Mouse (Mus musculus) left cerebral cortex, adult 11 months (tissue): Measurements from ENCODE around the gene Tspan15.

Experiments
- DNase-seq: peaks from one replicate; pipeline ENCODE4 v3.0.0; 2022; ENCODE audit warnings: low spot score

Tspan15 gene

DNA sequence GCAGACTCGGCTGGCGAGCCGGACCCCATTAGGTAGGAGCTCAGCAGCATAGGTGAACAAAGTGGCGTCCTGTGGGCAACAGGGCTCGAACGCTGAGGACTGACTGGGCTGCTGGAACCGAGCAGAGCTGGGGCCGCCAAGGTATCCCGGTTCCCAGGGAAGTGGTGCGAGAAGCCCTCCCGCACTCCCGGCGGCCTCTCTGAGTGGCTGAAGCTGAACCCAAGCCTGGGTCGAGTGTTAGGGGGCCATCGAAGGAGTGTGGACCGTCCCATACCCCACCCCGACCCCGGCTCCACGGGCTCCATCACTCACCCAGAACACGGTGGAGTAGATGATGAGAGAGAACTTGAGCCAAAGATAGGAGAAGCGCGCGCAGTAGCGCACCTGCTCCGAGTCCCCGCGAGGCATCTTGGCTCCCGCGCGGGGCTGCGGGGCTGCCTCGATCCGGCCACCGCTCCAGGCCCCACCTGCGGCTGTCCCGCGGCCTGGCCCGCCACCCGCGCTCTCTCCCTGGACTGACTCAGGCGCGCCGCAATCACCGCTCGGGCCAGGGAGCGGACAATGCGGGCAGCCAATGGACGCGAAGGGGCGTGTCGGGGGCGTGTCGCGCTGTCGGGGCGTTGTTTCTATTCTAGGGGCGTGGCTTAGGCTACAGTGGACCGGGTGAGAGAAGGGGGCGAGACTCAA is at the start of gene Tspan15:
Gene Tspan15 (minus strand): TSS at position 544 of the 687 bp plus-strand sequence.
- DNase-seq, result peak; percentile 64

DNA sequence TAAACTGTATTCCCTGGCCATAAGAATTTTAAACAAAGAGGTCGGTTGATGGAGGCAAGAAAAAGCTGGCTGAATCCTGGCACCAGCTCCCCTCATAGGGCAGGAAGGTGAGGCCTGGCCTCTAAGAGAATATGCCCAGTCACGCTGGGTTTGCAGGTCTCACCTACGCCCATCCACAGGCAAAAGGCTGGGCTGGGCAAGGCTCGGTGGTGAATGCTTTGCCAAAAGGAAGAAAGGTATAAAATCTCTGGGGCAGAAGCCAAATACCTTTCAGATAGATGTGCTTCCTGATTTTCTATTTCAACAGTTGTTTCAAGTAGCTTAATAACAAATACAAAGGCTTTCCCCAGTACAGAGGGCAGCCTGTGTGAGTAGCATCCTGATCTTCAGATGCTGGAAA is 48.6 kb upstream of the Tspan15 start:
- no peak for DNase-seq

DNA sequence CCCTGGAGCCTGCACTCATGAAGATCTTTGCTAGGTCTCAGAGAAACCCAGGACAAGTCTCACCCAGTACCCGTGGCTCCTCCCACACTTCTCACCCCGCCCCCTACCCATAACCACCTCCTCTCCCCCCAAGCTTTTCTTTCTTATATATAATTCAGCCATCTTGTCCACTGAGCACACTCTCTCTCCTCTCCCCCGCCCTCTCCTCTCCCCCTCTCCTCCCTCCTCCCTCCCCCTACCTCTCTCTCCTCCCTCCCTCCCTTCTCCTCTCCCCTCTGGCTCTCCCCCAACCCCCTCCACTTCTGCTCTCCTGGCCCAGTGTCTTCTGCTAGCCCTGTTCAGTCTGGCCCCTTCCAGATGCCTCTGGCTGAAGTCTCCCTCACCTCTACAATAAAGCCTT is 48.0 kb upstream of the Tspan15 start:
- no peak for DNase-seq

- DNase-seq, result no peak
Measured at GRCm38 (mm10) chr10:62277499-62278293, 46.6 kb upstream of the Tspan15 start.

DNA sequence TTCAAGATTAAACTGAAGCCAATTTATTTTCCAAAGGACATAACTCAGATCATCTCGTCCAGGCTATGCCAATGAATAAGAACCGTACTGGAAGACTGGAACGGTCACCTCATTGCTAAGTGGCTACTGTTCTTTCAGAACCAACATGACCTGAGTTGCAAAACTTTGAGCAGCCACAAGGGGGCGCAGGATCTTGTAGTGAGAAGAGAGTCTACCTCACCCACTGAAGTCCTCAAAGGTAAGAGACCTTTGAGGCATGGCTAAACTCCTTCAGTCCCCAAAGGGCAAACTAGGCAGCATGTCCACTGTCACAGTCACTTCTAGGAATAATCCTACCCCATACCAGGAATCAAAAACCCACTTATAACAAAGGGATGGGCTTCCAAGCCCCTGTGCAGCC is 44.2 kb upstream of the Tspan15 start:
- DNase-seq, result peak; percentile 69

DNA sequence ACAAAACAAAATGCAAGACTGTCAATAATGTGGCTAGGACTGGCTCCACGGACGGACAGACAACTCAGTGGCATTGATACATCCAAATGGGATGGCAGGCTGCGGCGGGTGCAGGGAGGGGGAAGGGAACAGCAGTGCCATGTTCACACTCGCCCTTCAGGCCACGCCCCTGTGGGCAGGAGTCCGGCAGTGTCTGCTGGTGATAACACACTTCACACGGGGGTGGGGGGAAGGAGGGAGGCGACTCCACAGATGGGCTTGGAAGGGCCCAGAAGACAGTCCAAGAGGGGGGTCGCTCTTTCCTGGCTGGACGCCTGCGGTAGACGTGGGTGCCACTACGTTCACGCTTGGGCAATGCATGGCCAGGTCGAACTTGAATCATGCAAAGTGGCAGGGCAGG is 38.2 kb upstream of the Tspan15 start:
- DNase-seq, result no peak

DNA sequence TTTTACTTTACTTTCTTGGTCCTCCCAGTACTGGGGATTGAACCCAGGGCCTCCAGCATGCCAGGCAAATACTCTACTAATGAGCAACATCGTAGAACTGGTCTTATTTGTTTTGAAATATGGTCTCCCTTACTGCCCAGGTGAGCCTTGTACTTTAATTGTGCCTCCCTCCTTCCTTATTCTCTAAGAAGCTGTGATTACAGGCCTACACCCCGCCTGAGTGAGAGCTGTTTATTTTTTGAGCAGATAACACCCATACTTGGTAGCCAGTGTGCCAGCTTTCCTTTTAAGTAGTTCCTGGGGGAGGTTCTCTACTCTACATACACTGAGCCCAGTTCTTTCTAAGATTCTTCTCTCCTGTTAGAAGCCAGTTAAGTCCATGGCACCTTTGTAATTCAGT is 33.2 kb upstream of the Tspan15 start:
- DNase-seq, result no peak

DNA sequence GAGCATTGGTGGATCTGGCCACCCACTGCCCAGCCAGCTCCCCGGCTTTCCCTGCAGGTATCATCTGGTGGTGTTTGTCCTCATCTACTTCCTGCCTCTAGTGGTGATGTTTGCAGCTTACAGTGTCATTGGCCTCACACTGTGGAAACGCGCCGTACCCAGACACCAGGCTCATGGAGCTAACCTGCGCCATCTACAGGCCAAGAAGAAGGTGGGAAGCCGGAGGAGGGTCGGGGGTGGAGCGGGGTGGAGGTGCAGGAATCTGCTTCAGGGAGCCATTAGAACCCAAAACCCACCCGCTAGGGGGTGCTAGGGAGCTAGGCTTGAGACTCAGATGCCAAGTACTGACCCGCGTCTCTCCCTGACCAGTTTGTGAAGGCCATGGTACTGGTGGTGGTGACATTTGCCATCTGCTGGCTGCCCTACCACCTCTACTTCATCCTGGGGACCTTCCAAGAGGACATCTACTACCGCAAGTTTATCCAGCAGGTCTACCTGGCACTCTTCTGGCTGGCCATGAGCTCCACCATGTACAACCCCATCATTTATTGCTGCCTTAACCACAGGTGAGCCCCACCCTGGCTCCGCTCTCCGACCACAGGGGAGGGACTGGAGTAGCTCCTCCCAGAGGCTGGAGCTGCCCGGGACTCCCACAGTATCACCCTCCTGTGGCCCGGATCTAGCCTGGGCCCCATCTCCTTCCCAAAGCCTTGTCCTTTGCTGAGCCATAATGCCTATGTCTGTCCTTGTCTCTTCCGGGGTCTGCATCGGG is 30.2 kb upstream of the Tspan15 start:
- peak; percentile 32 for DNase-seq

DNA sequence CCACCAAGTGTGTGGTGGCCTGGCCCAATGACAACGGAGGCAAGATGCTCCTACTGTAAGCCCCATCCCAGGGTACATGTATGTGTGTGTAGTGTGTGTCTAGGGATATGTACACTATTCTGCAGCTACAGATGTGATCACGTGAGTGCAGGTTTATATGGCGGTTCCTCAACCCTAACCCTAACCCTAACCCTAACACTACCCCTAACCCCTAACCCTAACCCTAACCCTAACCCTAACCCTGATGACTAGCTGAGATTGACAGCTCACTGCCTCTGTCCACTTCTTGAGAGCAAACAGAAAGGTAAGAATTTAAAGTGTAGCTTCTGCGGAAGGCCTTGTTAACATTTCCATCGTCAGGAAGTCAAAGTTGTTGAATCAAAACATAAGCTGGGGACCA is 27.2 kb upstream of the Tspan15 start:
- DNase-seq, result no peak

- no peak for DNase-seq
Measured at GRCm38 (mm10) chr10:62252496-62253235, 21.6 kb upstream of the Tspan15 start.

DNA sequence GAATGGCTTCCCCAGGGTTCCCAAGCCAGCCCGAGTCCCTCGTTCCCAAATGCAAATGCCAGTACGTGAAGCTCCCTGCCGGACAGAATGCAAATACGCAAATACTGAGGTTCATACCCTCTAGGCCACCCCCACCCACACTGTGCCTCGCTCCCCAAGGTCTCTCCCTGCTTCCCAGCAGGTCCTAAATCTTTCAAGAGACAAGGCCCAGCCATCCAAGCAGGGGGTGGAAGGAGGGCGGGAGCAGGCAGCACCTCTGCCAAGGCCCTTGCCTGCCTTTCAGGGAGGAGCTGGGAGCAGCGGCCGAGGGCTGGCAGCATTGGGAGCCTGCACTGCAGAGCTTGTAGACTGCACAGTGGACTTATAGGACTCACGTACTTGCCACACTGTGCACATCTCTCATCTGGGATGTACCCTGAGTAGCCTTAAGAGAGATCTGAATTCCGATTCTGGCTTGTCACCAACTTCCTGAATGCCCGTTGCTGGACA is 21.0 kb upstream of the Tspan15 start, which contains the start of gene Tacr2:
Gene Tacr2 (plus strand): TSS at position 439 of the 489 bp plus-strand sequence.
- DNase-seq, result no peak

DNA sequence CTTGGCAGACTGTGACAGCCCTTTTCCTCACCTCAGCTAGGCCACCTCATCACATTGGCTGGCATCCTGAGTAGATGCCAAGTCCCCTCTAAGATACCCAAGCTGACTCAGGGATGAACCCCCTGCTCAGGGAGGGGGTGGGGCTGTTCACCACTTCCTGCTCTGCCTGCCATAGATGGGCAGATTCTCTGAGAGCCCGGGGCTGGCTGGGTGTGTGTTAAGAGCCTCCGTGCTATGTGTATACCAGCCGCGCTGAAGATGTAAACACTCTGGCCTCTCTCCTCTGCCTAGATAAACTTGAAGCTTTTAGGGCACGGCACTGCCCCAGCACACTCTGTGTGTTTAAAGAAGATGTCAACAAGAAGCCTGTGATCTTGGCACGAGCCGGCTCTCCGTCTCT is 16.8 kb upstream of the Tspan15 start:
- no peak for DNase-seq

DNA sequence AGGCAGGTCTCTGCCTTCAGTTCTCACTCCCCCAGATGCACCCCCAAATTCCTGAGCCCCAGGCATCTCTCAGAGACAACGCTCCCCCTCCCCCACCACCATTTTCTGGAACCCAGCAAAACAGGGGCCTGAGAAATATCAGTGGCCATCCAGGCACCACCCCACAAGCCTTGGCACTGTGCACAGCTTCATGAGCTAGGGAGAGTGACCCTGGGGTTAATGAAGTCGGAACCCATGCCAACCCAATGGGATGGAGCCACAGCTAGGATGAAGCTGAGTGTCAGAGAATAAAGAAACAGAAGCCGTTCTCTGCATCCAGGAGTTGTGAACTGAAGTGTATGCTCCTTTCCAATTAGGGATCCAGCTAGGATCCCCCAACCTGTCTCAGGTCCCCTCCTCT is 16.1 kb upstream of the Tspan15 start:
- no peak for DNase-seq

GRCm38 (mm10) chr10:62244067-62244466 is 13.0 kb upstream of the Tspan15 start:
- DNase-seq, result no peak

GRCm38 (mm10) chr10:62242896-62243295 is 11.8 kb upstream of the Tspan15 start:
- peak; percentile 42 for DNase-seq

GRCm38 (mm10) chr10:62242358-62242757 is 11.3 kb upstream of the Tspan15 start:
- no peak for DNase-seq

- no peak for DNase-seq
Measured at GRCm38 (mm10) chr10:62239270-62239669, 8.2 kb upstream of the Tspan15 start.

DNA sequence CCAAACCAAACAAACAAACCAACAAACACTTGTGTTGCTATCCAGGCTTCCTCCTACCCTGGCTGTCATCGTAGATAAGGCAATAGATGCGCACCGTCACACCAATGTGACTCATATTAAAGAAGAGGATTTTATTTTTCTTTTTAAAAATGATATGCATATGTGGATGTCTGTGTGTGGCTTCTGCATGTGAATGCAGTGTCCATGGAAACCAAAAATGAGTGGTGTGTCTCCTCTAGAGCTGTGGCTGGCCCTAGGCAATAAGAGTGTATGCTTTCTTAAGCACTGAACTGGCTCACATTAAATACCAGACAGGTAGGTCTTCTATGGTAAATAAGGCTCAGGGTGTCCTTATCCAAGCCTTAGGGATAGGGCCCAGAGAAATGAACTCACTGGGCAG is 7.6 kb upstream of the Tspan15 start:
- DNase-seq, result no peak

DNA sequence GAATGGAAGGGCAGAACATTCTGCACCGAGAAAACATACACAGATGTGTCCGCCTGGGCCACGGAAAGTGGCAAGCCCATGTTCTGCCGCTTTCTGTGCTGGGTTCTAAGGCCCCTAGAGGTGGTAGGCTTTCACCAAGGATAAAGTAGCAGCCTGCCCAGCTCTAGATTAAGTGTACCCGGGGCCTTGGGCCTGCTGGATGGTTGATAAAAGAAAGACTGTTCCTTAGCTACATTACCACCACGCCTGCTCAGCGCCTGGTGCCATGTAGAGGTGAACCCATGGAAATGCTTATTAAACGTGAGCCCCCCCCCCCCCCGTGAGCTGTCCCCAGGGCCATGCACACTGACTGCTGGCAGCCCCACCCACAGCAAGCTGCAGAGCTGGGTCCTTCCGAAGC is 6.2 kb upstream of the Tspan15 start:
- no peak for DNase-seq

DNA sequence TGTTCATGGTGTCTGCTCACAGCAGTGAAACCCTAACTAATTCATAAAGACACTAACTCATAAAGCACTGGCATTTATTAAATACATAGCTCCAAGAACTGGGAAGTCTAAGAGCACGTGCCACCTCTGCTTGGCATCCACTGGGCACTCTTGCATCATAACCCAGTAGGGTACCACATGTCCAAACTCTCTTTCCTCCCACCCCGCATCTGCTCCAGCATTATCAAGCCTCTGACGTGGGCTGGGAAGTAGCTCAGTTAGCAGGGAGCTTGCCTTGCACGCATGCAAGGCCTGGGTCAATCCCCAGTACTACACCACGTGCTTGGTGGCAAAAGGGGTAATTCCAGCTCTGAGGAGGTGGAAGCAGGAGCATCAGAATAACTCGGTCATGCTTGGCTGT is 5.1 kb upstream of the Tspan15 start:
- no peak for DNase-seq

DNA sequence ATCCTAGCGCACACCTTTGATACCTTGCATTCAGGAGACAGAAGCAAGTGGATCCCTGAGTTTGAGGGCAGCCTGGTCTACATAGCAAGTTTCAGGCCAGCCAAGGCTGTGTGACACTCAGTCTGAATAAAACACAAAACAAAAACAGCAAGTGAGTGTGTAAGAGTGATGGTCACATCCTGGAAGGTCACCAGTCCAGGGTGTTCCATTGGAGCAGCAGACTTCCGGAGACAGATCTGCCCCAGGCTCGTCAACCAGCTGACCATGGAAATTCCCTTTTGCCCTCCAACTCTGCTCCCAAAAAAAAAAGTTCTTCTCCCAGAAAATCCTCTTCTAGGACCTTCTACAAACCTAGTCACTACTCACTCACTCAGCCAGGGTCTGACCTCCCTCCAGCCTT is 760 bp upstream of the Tspan15 start:
- no peak for DNase-seq

GRCm38 (mm10) chr10:62231395-62231732 is 313 bp upstream of the Tspan15 start:
- no peak for DNase-seq
